ENCODE assay signal across 17 mouse cellular contexts in the genomic region with DNA sequence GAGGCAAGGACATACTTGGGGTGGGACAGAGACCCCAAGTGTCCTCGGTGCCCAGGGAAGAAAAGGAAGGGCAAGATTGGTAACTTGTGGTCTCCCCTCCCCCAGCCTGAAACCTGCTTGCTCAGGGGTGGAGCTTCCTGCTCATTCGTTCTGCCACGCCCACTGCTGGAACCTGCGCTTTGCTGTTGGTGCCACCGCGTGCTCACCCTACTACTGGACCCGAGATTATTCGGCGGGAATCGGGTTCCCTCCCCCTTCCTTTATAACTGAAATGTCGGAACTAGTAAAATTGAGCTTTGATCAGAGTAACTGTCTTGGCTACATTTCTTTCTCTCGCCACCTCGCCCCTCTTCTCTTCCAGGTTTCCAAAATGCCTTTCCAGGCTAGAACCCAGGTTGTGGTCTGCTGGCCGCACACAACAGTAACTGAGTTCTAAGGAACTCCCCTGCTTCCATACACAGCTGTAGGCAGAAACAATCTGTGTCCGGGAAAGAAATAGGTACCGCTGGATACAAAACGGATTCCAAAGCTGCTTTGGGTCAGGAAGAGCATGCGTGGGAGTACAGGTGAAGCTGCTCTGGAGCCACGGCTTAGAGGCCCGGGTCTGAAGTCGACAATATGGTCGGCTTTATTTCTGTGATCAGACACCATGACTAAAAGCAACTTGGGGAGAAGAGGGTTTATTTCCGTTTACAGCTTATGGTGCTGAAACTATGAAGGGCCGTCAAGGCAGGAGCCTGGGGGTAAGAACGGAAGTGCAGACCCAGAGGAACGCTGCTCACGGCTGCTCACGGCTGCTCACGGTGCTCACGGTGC. TPM values are rescaled to one million over a fixed set of nuclear protein-coding genes. Genes with fewer than 3 reads are reported as not detected.
"Had no signal": no experiment of that assay in that cellular context is flagged by ENCODE, and none has a peak within 500 bp of the region (broad histone marks: within the 10 kb centered on the region; RNA-seq: fewer than 3 reads in every experiment).

No protein-coding gene starts in this region.

- H3K4me2 ChIP-seq: liver, embryonic 12.5 days; lung, embryonic 15.5 days; midbrain, embryonic 11.5 days; midbrain, embryonic 15.5 days; neural tube, embryonic 13.5 days had no signal

- H3K4me3 ChIP-seq: left cerebral cortex, adult 2 months; limb, embryonic 10.5 days; liver, embryonic 12.5 days; lung, embryonic 15.5 days; megakaryocyte, embryonic 14.5 days; midbrain, embryonic 15.5 days; neural tube, embryonic 13.5 days had no signal

- H3K27me3 ChIP-seq: liver, embryonic 12.5 days; lung, embryonic 15.5 days; midbrain, embryonic 15.5 days; neural tube, embryonic 13.5 days had no signal

- DNase-seq: kidney, adult 18-20 months; kidney, postnatal 25 days; lung, postnatal 14 days; retina, postnatal 1 day; right cerebral cortex, postnatal 4 days; spleen, adult 18-20 months; thymus, adult 18-20 months had no signal

- ATAC-seq: liver, embryonic 12.5 days; midbrain, embryonic 15.5 days had no signal

- H3K4me1 ChIP-seq: lung, embryonic 15.5 days; midbrain, embryonic 15.5 days; neural tube, embryonic 13.5 days had no signal

- H3K9me3 ChIP-seq: limb, embryonic 10.5 days; lung, embryonic 15.5 days; midbrain, embryonic 15.5 days; neural tube, embryonic 13.5 days had no signal

- H3K27ac ChIP-seq: left cerebral cortex, adult 2 months; limb, embryonic 10.5 days; liver, embryonic 12.5 days; lung, embryonic 15.5 days; macrophage; midbrain, embryonic 15.5 days; neural tube, embryonic 13.5 days had no signal

- H3K9ac ChIP-seq: liver, embryonic 12.5 days; lung, embryonic 15.5 days; midbrain, embryonic 15.5 days; neural tube, embryonic 13.5 days had no signal

- H3K36me3 ChIP-seq: limb, embryonic 10.5 days; liver, embryonic 12.5 days; lung, embryonic 15.5 days; midbrain, embryonic 15.5 days; neural tube, embryonic 13.5 days had no signal

RNA-seq across cellular contexts. Expression of gene Rnf223, which starts 6.2 kb away (rescaled TPM):
- total RNA-seq: monocyte, adult 5-6 weeks had no signal
- polyA plus RNA-seq: macrophage had no signal
